Mouse (Mus musculus): ENCODE data around the gene Nek5. TPM values are rescaled to one million over a fixed set of nuclear protein-coding genes. Genes with fewer than 3 reads are reported as not detected.

Gene Nek5
- under 1 TPM; 0.22 to 0.48 TPM for total RNA-seq (2021)
- long read RNA-seq, experiment 1: 0 reads
- long read RNA-seq, experiment 2: 0 reads

GRCm38 (mm10) chr8:22124220-22125152, at the start of gene Nek5:
Gene Nek5 (minus strand): TSS chr8:22125053.
- DNase-seq: peak; percentile 42
- Histone ChIP-seq H3K27ac (peak within 1 kb of the TSS; percentile 25), H3K4me3 (peak within 1 kb of the TSS; percentile 73)
- intact Hi-C loops (cut with DNase I): no loop called here
- TF ChIP-seq CTCF (IDR thresholded peaks at IDR 0.05): peak; percentile 59

DNA sequence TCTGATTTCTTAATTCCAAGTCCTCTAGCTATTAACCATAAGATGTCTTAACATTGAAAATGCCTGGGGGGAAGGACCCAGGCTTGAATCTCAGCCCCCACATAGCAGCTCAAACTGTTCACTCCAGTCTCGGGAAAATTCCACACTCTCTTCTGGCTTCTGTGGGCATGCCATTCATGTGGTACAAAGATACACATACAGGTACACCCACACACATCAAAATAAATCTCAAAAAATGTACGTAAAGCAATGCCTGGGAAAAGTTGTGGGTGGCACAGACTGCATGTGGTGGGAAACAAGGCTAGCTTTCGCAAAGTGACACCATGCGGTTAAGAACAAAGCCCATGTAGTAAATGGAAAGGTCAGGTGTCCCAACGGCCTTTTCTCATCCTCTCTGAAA, 44.3 kb upstream of the Nek5 start:
- no peak overlapping the region for H3K27ac ChIP-seq
- TF ChIP-seq CTCF (IDR thresholded peaks at IDR 0.05): no peak

DNA sequence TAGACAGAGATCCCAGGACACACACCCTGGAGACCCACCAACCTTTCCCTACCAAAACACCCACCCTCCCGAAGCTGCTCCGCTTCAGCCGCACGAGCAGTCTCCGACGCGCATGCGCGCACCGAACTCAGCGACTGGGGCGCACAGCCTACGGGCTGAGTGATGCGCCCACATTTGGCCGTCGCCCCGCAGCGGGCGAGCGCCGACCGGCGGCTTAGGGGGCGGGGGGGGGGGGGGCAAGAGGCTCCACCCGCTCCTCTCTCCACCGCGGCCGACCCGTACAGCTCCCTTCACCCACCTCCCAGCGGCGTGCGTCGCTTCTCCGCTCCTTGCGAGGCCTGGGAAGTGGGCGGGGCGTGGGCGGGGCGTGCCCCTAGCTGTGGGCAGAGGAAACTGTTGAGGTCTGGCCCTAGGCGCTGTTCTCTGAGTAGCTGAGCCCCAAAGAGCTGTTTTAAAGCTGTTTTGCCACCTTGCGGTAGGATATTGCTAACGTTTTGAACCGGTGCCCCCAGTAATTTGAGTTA, 41.3 kb upstream of the Nek5 start, which contains the start of gene Nek3:
Gene Nek3, minus strand, starts transcription at position 356 of the 524 bp plus-strand sequence.
- DNase-seq: peak; percentile 95
- peak; percentile 76 for TF ChIP-seq CTCF (IDR thresholded peaks at IDR 0.05)
- intact Hi-C loops (cut with DNase I): loop anchor here (1.0 to 5.0 kb wide), 2 partner anchors 106 to 174 kb away; partner anchors contain the start of genes Alg11 and Atp7b
- Histone ChIP-seq H3K4me3 (peak within 1 kb of the TSS; percentile 76), H3K27ac (peak within 1 kb of the TSS; percentile 92)

More for the DNA sequence above, 44.3 kb upstream of the Nek5 start:
- intact Hi-C loops (cut with DNase I): loop anchor here (5.0 kb wide), 1 partner anchor 177 kb away; no protein-coding TSS in a partner anchor
- DNase-seq: no peak
- no peak overlapping the region for H3K4me3 ChIP-seq

- no peak for DNase-seq
- no peak for TF ChIP-seq CTCF (IDR thresholded peaks at IDR 0.05)
- H3K27ac ChIP-seq: peak overlapping the region; percentile 92
- intact Hi-C loops (cut with DNase I): loop anchor here (1.0 to 5.0 kb wide), 3 partner anchors 23 to 173 kb away; partner anchors contain the start of genes Alg11 and Atp7b
- H3K4me3 ChIP-seq: peak overlapping the region; percentile 76
Measured at GRCm38 (mm10) chr8:22165251-22166079, 40.6 kb upstream of the Nek5 start.

DNA sequence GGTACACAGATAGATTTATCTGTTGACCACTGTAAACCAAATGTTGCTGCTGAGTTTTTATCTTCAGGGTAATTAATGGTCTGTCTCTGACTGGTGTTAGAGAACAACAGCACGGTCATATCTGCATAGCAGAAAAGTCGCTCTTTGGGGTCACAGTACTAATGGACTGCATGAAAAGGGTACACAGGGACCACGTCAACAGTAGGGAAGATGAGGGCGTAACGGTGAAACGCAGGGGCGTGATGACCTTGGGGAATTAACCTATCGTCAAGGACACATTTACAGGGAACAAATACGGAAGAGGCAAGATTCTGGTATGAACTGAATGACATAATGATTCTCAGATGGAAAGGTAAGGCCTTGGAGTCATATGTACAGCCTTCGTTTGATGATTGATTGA, 39.6 kb upstream of the Nek5 start:
- Histone ChIP-seq H3K27ac (no peak overlapping the region), H3K4me3 (no peak overlapping the region)
- TF ChIP-seq CTCF (IDR thresholded peaks at IDR 0.05): no peak
- DNase-seq: no peak
- intact Hi-C loops (cut with DNase I): loop anchor here (2.0 kb wide), 1 partner anchor 22 kb away; no protein-coding TSS in a partner anchor

DNA sequence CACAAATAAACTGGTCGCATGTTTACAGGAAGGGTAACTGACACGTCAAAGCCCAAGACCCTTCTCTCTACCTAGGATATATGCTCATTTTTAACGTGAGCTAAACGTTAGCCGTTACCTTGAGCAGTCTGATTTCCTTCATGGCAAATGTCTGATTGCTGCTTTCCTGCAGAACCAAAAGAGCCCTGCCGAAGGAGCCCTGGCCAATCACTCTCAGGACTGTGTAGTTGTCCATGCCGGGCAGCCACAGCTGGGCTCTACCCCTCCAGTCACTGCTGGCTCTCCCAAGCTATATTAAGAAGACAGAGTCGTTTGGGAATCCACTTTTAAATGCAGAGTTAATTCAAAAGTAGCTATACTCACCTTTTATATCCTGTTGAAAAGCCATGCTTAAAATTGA, 37.4 kb upstream of the Nek5 start:
- Histone ChIP-seq H3K4me3 (no peak overlapping the region), H3K27ac (no peak overlapping the region)
- intact Hi-C loops (cut with DNase I): no loop called here
- no peak for TF ChIP-seq CTCF (IDR thresholded peaks at IDR 0.05)
- DNase-seq: no peak

DNA sequence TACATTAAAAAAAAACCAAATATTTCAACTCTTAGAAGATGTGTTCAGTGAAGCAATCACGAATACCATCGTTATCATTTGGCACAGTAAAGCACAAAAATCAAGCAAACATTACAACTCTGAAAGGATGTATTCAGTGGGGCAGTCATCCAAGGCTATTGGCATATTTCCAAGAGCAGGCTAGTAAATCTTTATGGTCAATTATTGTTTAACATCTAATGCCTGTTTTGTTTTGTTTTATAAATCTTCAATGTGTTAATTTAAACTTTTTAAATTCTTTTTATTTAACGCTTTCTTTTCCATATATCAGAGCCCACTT, 25.5 kb upstream of the Nek5 start:
- DNase-seq: no peak
- no peak overlapping the region for H3K4me3 ChIP-seq
- H3K27ac ChIP-seq: no peak overlapping the region
- no peak for TF ChIP-seq CTCF (IDR thresholded peaks at IDR 0.05)
- intact Hi-C loops (cut with DNase I): no loop called here

DNA sequence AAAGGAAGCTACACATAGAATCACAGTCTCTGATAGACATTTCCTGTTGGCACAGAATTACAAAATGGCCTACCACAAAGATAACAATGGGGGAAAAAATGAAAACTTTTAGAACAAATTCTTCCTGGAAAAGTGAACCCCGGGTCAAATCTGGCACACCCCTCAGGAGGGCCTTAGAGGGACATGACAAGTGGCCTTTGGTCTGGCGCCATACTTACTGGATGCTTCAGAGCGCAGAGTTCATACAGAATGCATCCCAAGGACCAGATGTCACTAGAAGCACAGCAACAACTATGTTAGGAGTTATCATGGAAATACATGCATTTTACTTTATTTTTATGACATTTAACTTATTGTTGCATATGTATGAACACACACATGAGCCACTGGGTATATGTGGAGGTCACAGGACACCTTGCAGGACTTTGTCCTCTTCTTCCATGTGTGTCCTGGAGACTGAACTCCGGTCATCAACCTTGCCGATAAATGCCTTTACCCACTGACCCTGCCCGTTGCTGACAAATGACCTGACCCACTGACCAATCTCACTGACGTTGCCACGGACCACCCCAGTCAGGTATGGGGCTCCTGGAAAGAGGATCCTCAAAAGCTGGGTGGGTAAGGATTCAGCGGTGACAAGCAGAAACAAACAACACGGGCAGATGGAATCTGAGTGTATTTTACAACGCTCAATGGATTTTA, 24.9 kb upstream of the Nek5 start:
- H3K27ac ChIP-seq: no peak overlapping the region
- intact Hi-C loops (cut with DNase I): no loop called here
- DNase-seq: no peak
- TF ChIP-seq CTCF (IDR thresholded peaks at IDR 0.05): no peak
- H3K4me3 ChIP-seq: no peak overlapping the region

DNA sequence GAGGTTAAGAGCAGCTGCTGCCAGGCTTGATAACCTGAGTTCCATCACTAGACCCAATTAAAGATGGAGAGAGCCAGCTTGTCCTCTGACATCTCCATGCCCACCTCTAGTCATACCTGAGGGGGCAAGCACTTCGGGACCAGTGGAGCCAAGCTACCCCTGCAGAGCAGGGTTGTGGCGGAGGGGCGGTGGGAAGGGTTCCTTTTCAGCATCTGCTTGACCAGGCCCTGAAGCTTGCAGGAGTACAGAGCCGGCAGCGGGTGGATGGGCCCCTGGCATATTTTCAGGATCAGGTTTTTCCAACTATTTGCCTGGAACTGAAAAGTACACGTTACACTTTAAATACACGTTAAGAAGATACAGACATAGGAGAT, 23.5 kb upstream of the Nek5 start:
- Histone ChIP-seq H3K4me3 (no peak overlapping the region), H3K27ac (no peak overlapping the region)
- intact Hi-C loops (cut with DNase I): no loop called here
- DNase-seq: no peak
- no peak for TF ChIP-seq CTCF (IDR thresholded peaks at IDR 0.05)

DNA sequence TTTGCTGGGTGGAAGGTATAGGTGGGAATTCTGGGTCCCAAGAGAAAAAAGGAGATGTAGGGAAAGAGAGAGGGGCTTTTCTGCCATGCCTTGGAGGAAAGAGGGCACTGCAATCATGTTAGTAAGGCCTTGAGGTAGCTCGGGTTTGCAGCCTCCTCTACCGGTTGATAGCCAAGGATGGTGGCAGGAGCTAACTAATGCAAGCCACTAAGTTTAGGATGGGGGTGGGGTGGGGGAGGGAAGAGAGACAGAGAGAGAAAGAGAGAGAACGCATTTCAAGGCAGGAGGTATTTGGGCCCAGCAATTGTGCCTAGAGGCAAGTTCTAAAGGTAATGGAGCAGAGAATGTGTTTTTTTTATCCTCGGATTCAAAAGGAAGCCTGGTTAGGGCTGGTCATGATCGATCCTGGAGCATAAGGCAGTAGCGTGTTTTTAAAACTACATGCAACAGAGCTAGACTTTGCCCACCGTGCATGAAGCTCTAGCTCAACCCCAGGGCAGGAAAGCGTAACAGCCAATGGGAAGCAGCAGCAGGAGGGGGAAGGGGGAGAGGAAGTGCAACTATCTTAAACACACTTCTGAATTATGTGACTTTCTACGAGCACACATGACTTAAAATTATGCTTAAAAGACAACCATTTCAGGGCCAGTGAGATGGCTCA, 23.0 kb upstream of the Nek5 start:
- intact Hi-C loops (cut with DNase I): no loop called here

GRCm38 (mm10) chr8:22145831-22146230, 21.0 kb upstream of the Nek5 start:
- no peak for TF ChIP-seq CTCF (IDR thresholded peaks at IDR 0.05)
- Histone ChIP-seq H3K27ac (no peak overlapping the region), H3K4me3 (no peak overlapping the region)
- no peak for DNase-seq
- intact Hi-C loops (cut with DNase I): no loop called here

More for the DNA sequence above, 23.0 kb upstream of the Nek5 start:
- no peak for DNase-seq
- TF ChIP-seq CTCF (IDR thresholded peaks at IDR 0.05): no peak
- Histone ChIP-seq H3K27ac (no peak overlapping the region), H3K4me3 (no peak overlapping the region)
